Mouse (Mus musculus): Measurements from ENCODE around the gene Clec2l. TPM values are rescaled to one million over a fixed set of nuclear protein-coding genes. Genes with fewer than 3 reads are reported as not detected.
A peak's percentile ranks its signal among the peaks of the same experiment; 100 is the strongest.
"Not testable (repeated sequence)": the region's sequence is repeated elsewhere in the genome, so short reads cannot be mapped to it uniquely, and the experiment has no call there.

Gene Clec2l
- polyA plus RNA-seq, 1 experiment from 2014 or later = 12.9 TPM

DNA sequence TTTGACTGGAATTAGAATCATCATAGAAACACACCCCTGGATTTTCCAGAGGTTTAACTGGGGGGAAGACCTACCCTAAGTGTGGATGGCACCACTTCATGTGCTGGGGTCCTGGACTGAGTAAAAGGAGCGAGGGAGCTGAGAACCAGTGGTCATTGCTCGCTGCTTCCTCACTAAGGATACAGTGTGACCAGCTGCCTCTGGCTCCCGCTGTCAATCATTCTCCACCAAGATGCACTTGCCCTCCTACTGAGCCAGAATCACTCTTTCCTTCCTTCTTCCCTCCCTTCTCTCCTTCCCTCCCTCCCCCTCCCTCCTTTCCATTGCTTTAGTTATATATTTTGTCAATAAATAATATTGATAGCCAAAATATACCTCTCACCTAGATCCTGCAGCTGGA, 19.8 kb upstream of the Clec2l start:
- no peak for DNase-seq
- Histone ChIP-seq H3K36me3 (ENCODE audit: control insufficient read depth, insufficient read depth, low read length) (no peaks in the 10 kb centered on the region), H3K27ac (replicated peaks; ENCODE audit: low read depth, low read length) (no peak overlapping the region), H3K4me3 (replicated peaks; ENCODE audit: low read depth, low read length) (no peak overlapping the region), H3K9ac (replicated peaks; ENCODE audit: low read length) (no peak overlapping the region), H3K9me3 (ENCODE audit: control insufficient read depth, low read length) (no peaks in the 10 kb centered on the region), H3K27me3 (ENCODE audit: control insufficient read depth, insufficient read depth, low read length) (peaks cover 15% of the 10 kb centered on the region; the same call in 1 of the 2 replicates), H3K4me2 (ENCODE audit: low read length) (no peak overlapping the region), H3K4me1 (ENCODE audit: control insufficient read depth, insufficient read depth, low read length) (no peaks in the 10 kb centered on the region)
- 83% methylated on average over 3 of the region's 3 CpGs for WGBS
- ATAC-seq (ENCODE audit: low FRiP score, low TSS enrichment) = no peak

DNA sequence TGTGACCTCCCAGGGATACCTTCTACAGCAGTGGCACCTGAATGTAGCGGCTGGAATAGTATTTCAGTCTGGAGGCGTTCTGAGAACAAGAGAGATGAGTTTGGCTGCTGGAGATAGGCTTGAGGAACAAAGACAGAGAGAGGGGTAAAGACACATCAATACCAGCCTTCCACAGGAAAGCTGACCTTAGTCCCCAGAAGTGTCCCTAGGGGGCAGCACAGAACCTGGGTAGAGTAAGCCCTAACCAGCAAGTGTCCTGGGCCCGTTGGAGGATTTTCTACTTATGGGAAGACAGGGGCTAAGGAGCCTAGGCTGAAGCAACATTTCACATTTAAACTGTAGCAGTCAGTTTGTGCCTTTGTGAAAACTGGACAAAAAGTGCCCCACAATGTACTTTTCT, 13.3 kb upstream of the Clec2l start:
- DNase-seq = peak; percentile 23
- WGBS = 73% methylated on average over 3 of the region's 3 CpGs
- no peak overlapping the region for H3K4me2 ChIP-seq (ENCODE audit: low read length)
- H3K4me3 ChIP-seq (replicated peaks; ENCODE audit: low read depth, low read length) = no peak overlapping the region
- no peak for ATAC-seq (ENCODE audit: low FRiP score, low TSS enrichment)
- no peaks in the 10 kb centered on the region for H3K4me1 ChIP-seq (ENCODE audit: control insufficient read depth, insufficient read depth, low read length)
- no peaks in the 10 kb centered on the region for H3K36me3 ChIP-seq (ENCODE audit: control insufficient read depth, insufficient read depth, low read length)
- no peak overlapping the region for H3K27ac ChIP-seq (replicated peaks; ENCODE audit: low read depth, low read length)
- H3K9me3 ChIP-seq (ENCODE audit: control insufficient read depth, low read length) = no peaks in the 10 kb centered on the region
- H3K9ac ChIP-seq (replicated peaks; ENCODE audit: low read length) = no peak overlapping the region
- no peaks in the 10 kb centered on the region for H3K27me3 ChIP-seq (ENCODE audit: control insufficient read depth, insufficient read depth, low read length)

GRCm38 (mm10) chr6:38650263-38650937, 12.5 kb upstream of the Clec2l start:
- no peak overlapping the region for H3K4me2 ChIP-seq (ENCODE audit: low read length)
- H3K4me1 ChIP-seq (ENCODE audit: control insufficient read depth, insufficient read depth, low read length) = no peaks in the 10 kb centered on the region
- no peak; the same call in 1 of the 2 replicates for ATAC-seq (ENCODE audit: low FRiP score, low TSS enrichment)
- no peak overlapping the region for H3K27ac ChIP-seq (replicated peaks; ENCODE audit: low read depth, low read length)
- H3K4me3 ChIP-seq (replicated peaks; ENCODE audit: low read depth, low read length) = no peak overlapping the region
- WGBS = 43% methylated on average over 14 of the region's 14 CpGs
- H3K27me3 ChIP-seq (ENCODE audit: control insufficient read depth, insufficient read depth, low read length) = no peaks in the 10 kb centered on the region
- no peaks in the 10 kb centered on the region for H3K9me3 ChIP-seq (ENCODE audit: control insufficient read depth, low read length)
- H3K9ac ChIP-seq (replicated peaks; ENCODE audit: low read length) = no peak overlapping the region
- DNase-seq = peak; percentile 90
- H3K36me3 ChIP-seq (ENCODE audit: control insufficient read depth, insufficient read depth, low read length) = no peaks in the 10 kb centered on the region

GRCm38 (mm10) chr6:38661626-38662025, 1.2 kb upstream of the Clec2l start:
- no peak for DNase-seq
- Histone ChIP-seq H3K9ac (replicated peaks; ENCODE audit: low read length) (no peak overlapping the region), H3K36me3 (ENCODE audit: control insufficient read depth, insufficient read depth, low read length) (no peaks in the 10 kb centered on the region), H3K27me3 (ENCODE audit: control insufficient read depth, insufficient read depth, low read length) (peaks cover 8% of the 10 kb centered on the region; the same call in 1 of the 2 replicates), H3K9me3 (ENCODE audit: control insufficient read depth, low read length) (no peaks in the 10 kb centered on the region), H3K4me2 (ENCODE audit: low read length) (no peak overlapping the region), H3K27ac (replicated peaks; ENCODE audit: low read depth, low read length) (no peak overlapping the region), H3K4me1 (ENCODE audit: control insufficient read depth, insufficient read depth, low read length) (0 out of 2 replicates have a peak, but pooled peaks cover 5% of the 10 kb centered on the region), H3K4me3 (replicated peaks; ENCODE audit: low read depth, low read length) (no peak overlapping the region)
- ATAC-seq (ENCODE audit: low FRiP score, low TSS enrichment) = no peak
- 14% methylated on average over 4 of the region's 4 CpGs for WGBS

DNA sequence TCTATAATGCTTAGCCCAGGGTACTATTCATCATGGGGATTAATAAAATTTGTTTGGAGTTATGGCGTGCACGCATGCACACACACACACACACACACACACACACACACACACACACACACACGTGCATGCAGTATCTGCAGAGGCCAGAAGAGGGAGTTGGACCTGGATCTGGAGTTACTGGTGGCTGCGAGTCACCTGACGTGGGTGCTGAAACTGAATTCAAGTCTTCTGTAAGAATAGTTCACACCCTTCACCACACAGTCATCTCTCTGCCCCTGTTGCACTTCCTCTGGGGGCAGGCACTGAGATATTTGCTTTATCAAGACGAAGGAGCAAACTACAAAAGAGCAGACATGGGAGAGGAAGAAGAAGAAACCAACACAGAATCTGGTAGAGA, 6.7 kb downstream of the Clec2l start:
- Histone ChIP-seq H3K4me1 (ENCODE audit: control insufficient read depth, insufficient read depth, low read length) (no peaks in the 10 kb centered on the region), H3K36me3 (ENCODE audit: control insufficient read depth, insufficient read depth, low read length) (no peaks in the 10 kb centered on the region), H3K4me3 (replicated peaks; ENCODE audit: low read depth, low read length) (no peak overlapping the region), H3K27ac (replicated peaks; ENCODE audit: low read depth, low read length) (no peak overlapping the region), H3K27me3 (ENCODE audit: control insufficient read depth, insufficient read depth, low read length) (no peaks in the 10 kb centered on the region), H3K9ac (replicated peaks; ENCODE audit: low read length) (no peak overlapping the region), H3K9me3 (ENCODE audit: control insufficient read depth, low read length) (no peaks in the 10 kb centered on the region), H3K4me2 (ENCODE audit: low read length) (no peak overlapping the region)
- ATAC-seq (ENCODE audit: low FRiP score, low TSS enrichment) (no peak), DNase-seq (no peak)
- WGBS = 74% methylated on average over 6 of the region's 6 CpGs

DNA sequence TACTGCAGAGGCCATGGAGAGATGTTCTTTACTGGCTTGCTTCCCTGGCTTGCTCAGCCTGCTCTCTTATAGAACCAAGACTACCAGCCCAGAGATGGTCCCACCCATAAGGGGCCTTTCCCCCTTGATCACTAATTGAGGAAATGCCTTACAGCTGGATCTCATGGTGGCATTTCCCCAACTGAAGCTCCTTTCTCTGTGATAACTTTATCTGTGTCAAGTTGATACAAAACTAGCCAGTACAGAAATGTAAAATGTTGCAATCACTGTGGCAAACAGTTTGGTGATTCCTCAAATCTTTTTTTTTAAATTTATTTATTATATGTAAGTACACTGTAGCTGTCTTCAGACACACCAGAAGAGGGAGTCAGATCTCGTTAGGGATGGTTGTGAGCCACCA, 7.6 kb downstream of the Clec2l start:
- not testable (repeated sequence) for H3K4me1 ChIP-seq (ENCODE audit: control insufficient read depth, insufficient read depth, low read length); H3K36me3 ChIP-seq (ENCODE audit: control insufficient read depth, insufficient read depth, low read length); H3K4me3 ChIP-seq (replicated peaks; ENCODE audit: low read depth, low read length); H3K27me3 ChIP-seq (ENCODE audit: control insufficient read depth, insufficient read depth, low read length); ATAC-seq (ENCODE audit: low FRiP score, low TSS enrichment); H3K27ac ChIP-seq (replicated peaks; ENCODE audit: low read depth, low read length); DNase-seq; H3K9me3 ChIP-seq (ENCODE audit: control insufficient read depth, low read length); H3K9ac ChIP-seq (replicated peaks; ENCODE audit: low read length); H3K4me2 ChIP-seq (ENCODE audit: low read length)
- 57% methylated on average over 1 of the region's 1 CpGs for WGBS

DNA sequence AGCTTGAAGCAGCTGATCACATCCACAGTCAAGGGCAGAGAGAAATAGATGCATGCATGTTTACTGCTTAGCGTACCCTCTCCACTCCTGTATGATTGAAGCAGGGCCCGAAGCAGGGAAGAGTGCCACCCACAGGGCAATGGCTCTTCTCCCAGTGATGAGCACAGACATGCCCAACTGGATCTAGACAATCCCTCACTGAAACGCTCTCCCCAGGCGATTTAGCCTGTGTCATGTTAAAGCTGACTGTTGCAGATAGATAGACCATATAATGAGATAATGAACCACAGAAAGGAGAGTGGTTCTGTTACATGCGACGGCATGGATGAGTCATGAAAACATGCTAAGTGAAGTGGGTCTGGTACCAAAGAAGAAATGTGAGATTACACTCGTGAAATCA, 8.4 kb downstream of the Clec2l start:
- Histone ChIP-seq H3K4me3 (replicated peaks; ENCODE audit: low read depth, low read length) (no peak overlapping the region), H3K4me2 (ENCODE audit: low read length) (no peak overlapping the region), H3K36me3 (ENCODE audit: control insufficient read depth, insufficient read depth, low read length) (no peaks in the 10 kb centered on the region), H3K27ac (replicated peaks; ENCODE audit: low read depth, low read length) (no peak overlapping the region), H3K27me3 (ENCODE audit: control insufficient read depth, insufficient read depth, low read length) (no peaks in the 10 kb centered on the region), H3K9ac (replicated peaks; ENCODE audit: low read length) (no peak overlapping the region), H3K4me1 (ENCODE audit: control insufficient read depth, insufficient read depth, low read length) (no peaks in the 10 kb centered on the region), H3K9me3 (ENCODE audit: control insufficient read depth, low read length) (no peaks in the 10 kb centered on the region)
- no peak for DNase-seq
- no peak for ATAC-seq (ENCODE audit: low FRiP score, low TSS enrichment)
- 69% methylated on average over 7 of the region's 7 CpGs for WGBS

GRCm38 (mm10) chr6:38672011-38672410, 9.1 kb downstream of the Clec2l start:
- Histone ChIP-seq H3K27ac (replicated peaks; ENCODE audit: low read depth, low read length) (no peak overlapping the region), H3K9me3 (ENCODE audit: control insufficient read depth, low read length) (no peaks in the 10 kb centered on the region), H3K9ac (replicated peaks; ENCODE audit: low read length) (no peak overlapping the region), H3K4me3 (replicated peaks; ENCODE audit: low read depth, low read length) (no peak overlapping the region), H3K27me3 (ENCODE audit: control insufficient read depth, insufficient read depth, low read length) (no peaks in the 10 kb centered on the region), H3K36me3 (ENCODE audit: control insufficient read depth, insufficient read depth, low read length) (no peaks in the 10 kb centered on the region), H3K4me2 (ENCODE audit: low read length) (no peak overlapping the region), H3K4me1 (ENCODE audit: control insufficient read depth, insufficient read depth, low read length) (no peaks in the 10 kb centered on the region)
- DNase-seq (no peak), ATAC-seq (ENCODE audit: low FRiP score, low TSS enrichment) (no peak)
- WGBS = 92% methylated on average over 3 of the region's 3 CpGs

GRCm38 (mm10) chr6:38676217-38676616, 13.3 kb downstream of the Clec2l start:
- no peak for ATAC-seq (ENCODE audit: low FRiP score, low TSS enrichment)
- no peak overlapping the region for H3K27ac ChIP-seq (replicated peaks; ENCODE audit: low read depth, low read length)
- H3K4me1 ChIP-seq (ENCODE audit: control insufficient read depth, insufficient read depth, low read length) = no peaks in the 10 kb centered on the region
- H3K36me3 ChIP-seq (ENCODE audit: control insufficient read depth, insufficient read depth, low read length) = no peaks in the 10 kb centered on the region; the same call in 1 of the 2 replicates
- H3K9me3 ChIP-seq (ENCODE audit: control insufficient read depth, low read length) = no peaks in the 10 kb centered on the region
- WGBS = 94% methylated on average over 6 of the region's 6 CpGs
- H3K27me3 ChIP-seq (ENCODE audit: control insufficient read depth, insufficient read depth, low read length) = no peaks in the 10 kb centered on the region
- H3K9ac ChIP-seq (replicated peaks; ENCODE audit: low read length) = no peak overlapping the region
- H3K4me2 ChIP-seq (ENCODE audit: low read length) = no peak overlapping the region
- DNase-seq = no peak
- no peak overlapping the region for H3K4me3 ChIP-seq (replicated peaks; ENCODE audit: low read depth, low read length)

Data from midbrain, embryonic 14.5 days (tissue).